Comparison of ENCODE assay signal across 17 mouse cellular contexts in genomic region chr4:137675566-137675965, GRCm38 (mm10). TPM values are rescaled to one million over a fixed set of nuclear protein-coding genes. Genes with fewer than 3 reads are reported as not detected.
A peak's percentile ranks its signal among the peaks of the same experiment; 100 is the strongest.
DNase-seq lines count a peak whose midpoint lies in the region; ATAC-seq and TF ChIP-seq lines count a peak whose summit lies in the region.
"Had no signal": no experiment of that assay in that cellular context is flagged by ENCODE, and none has a peak within 500 bp of the region (broad histone marks: within the 10 kb centered on the region; RNA-seq: fewer than 3 reads in every experiment).

No protein-coding gene starts in this region.

- no peak overlapping the region for H3K4me2 ChIP-seq in hindbrain, embryonic 13.5 days
- H3K4me2 ChIP-seq in forebrain, embryonic 11.5 days (ENCODE audit: low read depth, low read length, severe bottlenecking), result no peak overlapping the region
- H3K4me2 ChIP-seq: forebrain, embryonic 15.5 days; heart, embryonic 12.5 days; liver, embryonic 15.5 days; lung, embryonic 15.5 days; midbrain, embryonic 15.5 days had no signal

- no peaks in the 10 kb centered on the region for H3K36me3 ChIP-seq in hindbrain, embryonic 13.5 days
- no peaks in the 10 kb centered on the region for H3K36me3 ChIP-seq in forebrain, embryonic 11.5 days (ENCODE audit: control insufficient read depth, insufficient read depth, low read length)
- H3K36me3 ChIP-seq: forebrain, embryonic 15.5 days; heart, embryonic 12.5 days; hindbrain, embryonic 10.5 days; limb, embryonic 10.5 days; liver, embryonic 15.5 days; lung, embryonic 15.5 days; midbrain, embryonic 15.5 days had no signal

- no peak overlapping the region for H3K9ac ChIP-seq in hindbrain, embryonic 13.5 days
- H3K9ac ChIP-seq in forebrain, embryonic 11.5 days (ENCODE audit: low read length), result no peak overlapping the region
- H3K9ac ChIP-seq: forebrain, embryonic 15.5 days; heart, embryonic 12.5 days; liver, embryonic 15.5 days; lung, embryonic 15.5 days; midbrain, embryonic 15.5 days had no signal

- DNase-seq in layer of hippocampus, adult 2 months (ENCODE audit: low spot score in 2 of 2), result no peak
- DNase-seq in layer of hippocampus, adult 9-10 months (ENCODE audit: low spot score), result no peak
- peak; percentile 19 for DNase-seq in adipocyte (ENCODE audit: low spot score)
- DNase-seq in cerebellum, adult 2 months, result peak; percentile 80 to 86
- DNase-seq in cerebellum, postnatal 25 days, result peak; percentile 74 to 83
- DNase-seq in forebrain, embryonic 11.5 days (ENCODE audit: low spot score), result no peak
- DNase-seq: kidney, adult 11 months had no signal

- ATAC-seq in hindbrain, embryonic 13.5 days (ENCODE audit: low FRiP score), result no peak
- ATAC-seq in forebrain, embryonic 11.5 days (replicated peaks; ENCODE audit: low FRiP score), result no peak
- ATAC-seq: Patski had no signal

- no peaks in the 10 kb centered on the region for H3K9me3 ChIP-seq in hindbrain, embryonic 13.5 days
- no peaks in the 10 kb centered on the region for H3K9me3 ChIP-seq in forebrain, embryonic 11.5 days (ENCODE audit: control insufficient read depth, low read length)
- H3K9me3 ChIP-seq: forebrain, embryonic 15.5 days; heart, embryonic 12.5 days; hindbrain, embryonic 10.5 days; limb, embryonic 10.5 days; liver, embryonic 15.5 days; lung, embryonic 15.5 days; midbrain, embryonic 15.5 days had no signal

- no peak for TF ChIP-seq POLR2A in cerebellum, adult 2 months (IDR thresholded peaks at IDR 0.05; ENCODE audit: borderline replicate concordance, insufficient read depth, low read length)

- H3K4me3 ChIP-seq in layer of hippocampus, adult 2 months, result no peak overlapping the region
- H3K4me3 ChIP-seq in cerebellum, adult 2 months (replicated peaks; ENCODE audit: insufficient read depth, low read depth, low read length), result peak overlapping the region; percentile 2
- H3K4me3 ChIP-seq in hindbrain, embryonic 13.5 days, result no peak overlapping the region
- no peak overlapping the region for H3K4me3 ChIP-seq in forebrain, embryonic 11.5 days (ENCODE audit: low read depth, low read length)
- H3K4me3 ChIP-seq: forebrain, embryonic 15.5 days; heart, embryonic 12.5 days; hindbrain, embryonic 10.5 days; limb, embryonic 10.5 days; liver, embryonic 15.5 days; lung, embryonic 15.5 days; midbrain, embryonic 15.5 days had no signal

- H3K27ac ChIP-seq in layer of hippocampus, adult 2 months, result peak overlapping the region; percentile 50; the same call in 1 of the 2 replicates
- peak overlapping the region; percentile 55 for H3K27ac ChIP-seq in cerebellum, adult 2 months (ENCODE audit: insufficient read depth, low read length)
- H3K27ac ChIP-seq in hindbrain, embryonic 13.5 days, result no peak overlapping the region
- no peak overlapping the region for H3K27ac ChIP-seq in forebrain, embryonic 11.5 days (ENCODE audit: low read depth, low read length)
- H3K27ac ChIP-seq: forebrain, embryonic 15.5 days; hindbrain, embryonic 10.5 days; limb, embryonic 10.5 days; liver, embryonic 15.5 days; lung, embryonic 15.5 days; macrophage; midbrain, embryonic 15.5 days had no signal

- no peaks in the 10 kb centered on the region for H3K27me3 ChIP-seq in cerebellum, adult 2 months (ENCODE audit: control insufficient read depth, insufficient read depth, low read length)
- peaks cover 25% of the 10 kb centered on the region; the same call in 1 of the 2 replicates for H3K27me3 ChIP-seq in hindbrain, embryonic 13.5 days
- peaks cover 3% of the 10 kb centered on the region; the same call in 1 of the 2 replicates for H3K27me3 ChIP-seq in forebrain, embryonic 11.5 days (ENCODE audit: control insufficient read depth, insufficient read depth, low read length)
- H3K27me3 ChIP-seq: forebrain, embryonic 15.5 days; Patski had no signal

- H3K4me1 ChIP-seq in cerebellum, adult 2 months (ENCODE audit: control insufficient read depth, insufficient read depth, low read length), result peaks cover 77% of the 10 kb centered on the region
- peaks cover 26% of the 10 kb centered on the region for H3K4me1 ChIP-seq in hindbrain, embryonic 13.5 days (replicated peaks)
- 0 out of 2 replicates have a peak, but pooled peaks cover 2% of the 10 kb centered on the region for H3K4me1 ChIP-seq in forebrain, embryonic 11.5 days (replicated peaks; ENCODE audit: control insufficient read depth, insufficient read depth, low read length)
- H3K4me1 ChIP-seq: heart, embryonic 12.5 days; liver, embryonic 15.5 days; lung, embryonic 15.5 days had no signal

- TF ChIP-seq CTCF in layer of hippocampus, adult 2 months (conservative IDR thresholded peaks at IDR 0.05), result no peak
- 0 out of 2 replicates have a peak, but pooled peaks have one; percentile 5 for TF ChIP-seq CTCF in cerebellum, adult 2 months (IDR thresholded peaks at IDR 0.05; ENCODE audit: borderline replicate concordance, insufficient read depth, low read depth, low read length)

- WGBS in cerebellum, adult 2 months, result 1% methylated on average over 7 of the region's 7 CpGs
- WGBS in hindbrain, embryonic 13.5 days, result 58% methylated on average over 7 of the region's 7 CpGs
- 75% methylated on average over 7 of the region's 7 CpGs for WGBS in forebrain, embryonic 11.5 days

RNA-seq across cellular contexts. Expression of gene Rap1gap, which starts 11.0 kb away (rescaled TPM):
- 100 to 1,000 TPM; 281 to 291 TPM for total RNA-seq in layer of hippocampus, adult 2 months (2021)
- 396 and 425 TPM in 2 replicates for polyA plus RNA-seq in cerebellum, adult 2 months (2012; rRNA removed)
- 39.2 and 39.9 TPM in 2 replicates for polyA plus RNA-seq in hindbrain, embryonic 13.5 days (2015; fragmentation: Nextera tagmentation; extraction: Ambion mirVana)
- 4.4 and 7.7 TPM in 2 replicates for polyA plus RNA-seq in forebrain, embryonic 11.5 days (2014; fragmentation: Nextera tagmentation; extraction: Ambion mirVana)

Comparison
In these comparisons a context has a peak if more than half of its experiments do, and no peak if none do; other contexts are left out.
1. DNase-seq: peak in adipocyte (single experiment), cerebellum, adult 2 months (2 of 2) and cerebellum, postnatal 25 days (2 of 2); none in layer of hippocampus, adult 2 months (0 of 2), layer of hippocampus, adult 9-10 months (single experiment) and forebrain, embryonic 11.5 days (single experiment).
2. H3K27ac ChIP-seq: peak in layer of hippocampus, adult 2 months (single experiment) and cerebellum, adult 2 months (single experiment); none in hindbrain, embryonic 13.5 days (single experiment) and forebrain, embryonic 11.5 days (single experiment).